Mouse (Mus musculus) cerebellum, postnatal 14 days (tissue): ENCODE data around the gene Zfp239.
A peak's percentile ranks its signal among the peaks of the same experiment; 100 is the strongest.

Source experiments
- DNase-seq, 2 experiments: peaks; one replicate each; pipeline ENCODE4 v3.0.0; 2021; ENCODE audit warnings: mixed read lengths in 2 of 2

Zfp239 gene

GRCm38 (mm10) chr6:117879408-117880115 lies 17.7 kb downstream of the Zfp239 start:
- peak; percentile 100 for DNase-seq

GRCm38 (mm10) chr6:117880394-117880838 lies 18.5 kb downstream of the Zfp239 start:
- peak in 1 of 2 experiments; percentile 15 for DNase-seq

- no peak for DNase-seq
These were observed 19.3 kb downstream of the Zfp239 start for GRCm38 (mm10) chr6:117881229-117881628.

- DNase-seq, result no peak
These were observed 20.1 kb downstream of the Zfp239 start for GRCm38 (mm10) chr6:117881997-117882396.

GRCm38 (mm10) chr6:117885943-117886342 lies 24.0 kb downstream of the Zfp239 start:
- no peak for DNase-seq

- DNase-seq, result no peak
These were observed 26.1 kb downstream of the Zfp239 start for GRCm38 (mm10) chr6:117888032-117888431.

GRCm38 (mm10) chr6:117888642-117889096 lies 26.8 kb downstream of the Zfp239 start:
- DNase-seq, result no peak

GRCm38 (mm10) chr6:117890257-117890656 lies 28.4 kb downstream of the Zfp239 start:
- DNase-seq, result no peak

GRCm38 (mm10) chr6:117891369-117892160 lies 29.7 kb downstream of the Zfp239 start:
- DNase-seq, result no peak

GRCm38 (mm10) chr6:117892386-117892785 lies 30.5 kb downstream of the Zfp239 start:
- no peak for DNase-seq

GRCm38 (mm10) chr6:117893435-117893834 lies 31.5 kb downstream of the Zfp239 start:
- no peak for DNase-seq

GRCm38 (mm10) chr6:117897800-117898199 lies 35.9 kb downstream of the Zfp239 start:
- DNase-seq, result no peak

GRCm38 (mm10) chr6:117900126-117901080 lies 38.5 kb downstream of the Zfp239 start, which contains the start of gene Hnrnpf:
Hnrnpf (plus strand) TSS chr6:117900324.
- DNase-seq, result no peak

- no peak for DNase-seq
These were observed 39.9 kb downstream of the Zfp239 start for GRCm38 (mm10) chr6:117901510-117902402.

- no peak for DNase-seq
These were observed 40.7 kb downstream of the Zfp239 start for GRCm38 (mm10) chr6:117902556-117902955.

GRCm38 (mm10) chr6:117903836-117904235 lies 41.9 kb downstream of the Zfp239 start:
- no peak for DNase-seq

GRCm38 (mm10) chr6:117905260-117905930 lies 43.5 kb downstream of the Zfp239 start:
- DNase-seq, result no peak

GRCm38 (mm10) chr6:117906015-117906531 lies 44.2 kb downstream of the Zfp239 start:
- peak in 1 of 2 experiments; percentile 55 for DNase-seq

GRCm38 (mm10) chr6:117906590-117907271 lies 44.8 kb downstream of the Zfp239 start:
- peak; percentile 97 to 98 for DNase-seq
